Mouse (Mus musculus) spleen, embryonic (tissue): ENCODE results near the gene Creb3l1.

ENCODE experiments used
- CTCF ChIA-PET: fragments of 350-600 bp; sonication (Branson Sonifier 250); formaldehyde crosslinking; loops from one replicate; lab custom pipeline; 2022; lab: Charles Lee

Gene Creb3l1

DNA sequence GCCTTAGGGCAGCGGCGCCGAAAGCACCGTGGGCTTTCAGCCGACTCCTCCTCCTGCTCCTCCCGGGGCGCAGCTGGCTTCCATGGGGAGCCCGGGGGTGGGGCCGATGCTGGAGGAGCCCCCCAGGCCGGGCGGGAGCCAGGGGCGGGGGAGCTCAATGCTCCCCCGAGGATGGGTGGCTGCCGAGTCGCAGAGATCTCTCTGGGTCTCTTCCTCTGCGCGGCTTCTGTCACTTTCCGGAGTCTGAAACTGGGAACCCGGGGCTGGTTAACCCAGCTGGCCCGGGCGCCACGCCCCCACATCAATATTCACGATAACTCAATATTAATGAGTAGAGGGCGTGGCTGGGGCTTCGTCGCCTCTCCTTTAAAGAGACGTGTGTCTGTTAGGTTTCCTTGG is at the start of gene Creb3l1:
Creb3l1 (minus strand) TSS at position 229 of the 399 bp plus-strand sequence.
- CTCF ChIA-PET, result interaction anchor here (0.6 kb wide), 1 partner anchor 1262 kb away, joined by 3 read pairs; no protein-coding TSS in a partner anchor

GRCm38 (mm10) chr2:92071143-92071542 is 46.8 kb upstream of the Creb3l1 start:
- CTCF ChIA-PET, result interaction anchor here (0.7 kb wide), 1 partner anchor 69 kb away, joined by 4 read pairs; no protein-coding TSS in a partner anchor

DNA sequence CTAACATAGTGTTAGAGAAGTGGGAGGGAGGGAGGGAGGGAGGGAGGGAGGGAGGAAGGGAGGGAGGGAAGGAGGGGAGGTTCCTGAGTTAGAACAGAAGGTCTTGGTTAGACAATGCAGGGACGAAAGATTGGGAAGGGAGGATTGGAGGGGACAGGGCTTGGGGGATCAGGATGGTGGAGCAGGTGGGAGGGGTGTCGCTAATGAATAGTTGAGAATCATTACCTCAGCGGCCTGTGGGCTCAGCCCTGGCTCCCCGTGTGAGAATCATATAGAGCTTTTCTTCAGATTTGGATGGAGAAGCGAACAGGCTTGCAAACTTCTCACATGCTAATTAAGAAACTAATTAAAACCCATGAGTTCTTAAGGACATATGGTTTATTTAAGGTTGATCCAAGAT is 45.3 kb upstream of the Creb3l1 start:
- CTCF ChIA-PET, result no interaction called here

GRCm38 (mm10) chr2:92067600-92067999 is 43.3 kb upstream of the Creb3l1 start:
- CTCF ChIA-PET, result no interaction called here

DNA sequence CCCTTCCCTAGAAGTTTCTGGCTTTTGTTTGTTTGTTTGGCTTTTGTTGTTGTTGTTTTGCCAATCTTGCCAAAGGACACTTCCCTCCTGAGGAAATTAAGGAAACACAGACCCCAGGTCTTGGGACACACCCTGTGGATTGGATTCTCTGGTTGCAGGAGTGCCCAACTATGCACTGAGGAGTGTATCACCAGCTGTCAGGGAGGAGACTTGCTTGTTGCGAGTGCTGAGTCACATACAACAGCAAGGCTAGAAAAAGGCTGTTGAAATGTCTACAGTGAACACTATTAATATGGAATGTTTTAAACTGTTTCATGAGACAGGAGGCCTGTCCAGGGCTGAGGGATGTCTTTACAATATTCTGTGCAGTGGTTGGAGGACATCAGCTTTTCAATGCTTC is 42.6 kb upstream of the Creb3l1 start:
- CTCF ChIA-PET, result interaction anchor here (0.6 kb wide), 1 partner anchor 371 kb away, joined by 18 read pairs; no protein-coding TSS in a partner anchor

DNA sequence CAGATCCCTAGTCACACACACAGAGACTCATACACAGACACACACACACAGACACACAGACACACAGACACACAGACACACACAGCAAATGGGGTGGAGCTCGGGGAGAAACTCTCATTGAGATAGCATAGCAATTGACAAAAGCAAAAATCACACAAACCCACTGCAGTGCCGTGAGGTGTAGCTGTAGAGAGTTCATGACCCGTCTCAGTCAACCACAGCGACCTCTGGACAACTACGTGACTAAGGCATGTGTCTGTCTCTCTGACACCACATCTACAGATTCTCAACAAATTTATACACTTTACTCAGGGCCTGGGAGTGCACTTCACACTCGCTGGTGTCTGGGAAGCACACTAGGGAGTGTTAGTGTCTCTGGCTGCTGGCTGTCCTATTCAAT is 41.6 kb upstream of the Creb3l1 start:
- CTCF ChIA-PET, result interaction anchor here (0.9 kb wide), 1 partner anchor 9 kb away, joined by 3 read pairs; no protein-coding TSS in a partner anchor

DNA sequence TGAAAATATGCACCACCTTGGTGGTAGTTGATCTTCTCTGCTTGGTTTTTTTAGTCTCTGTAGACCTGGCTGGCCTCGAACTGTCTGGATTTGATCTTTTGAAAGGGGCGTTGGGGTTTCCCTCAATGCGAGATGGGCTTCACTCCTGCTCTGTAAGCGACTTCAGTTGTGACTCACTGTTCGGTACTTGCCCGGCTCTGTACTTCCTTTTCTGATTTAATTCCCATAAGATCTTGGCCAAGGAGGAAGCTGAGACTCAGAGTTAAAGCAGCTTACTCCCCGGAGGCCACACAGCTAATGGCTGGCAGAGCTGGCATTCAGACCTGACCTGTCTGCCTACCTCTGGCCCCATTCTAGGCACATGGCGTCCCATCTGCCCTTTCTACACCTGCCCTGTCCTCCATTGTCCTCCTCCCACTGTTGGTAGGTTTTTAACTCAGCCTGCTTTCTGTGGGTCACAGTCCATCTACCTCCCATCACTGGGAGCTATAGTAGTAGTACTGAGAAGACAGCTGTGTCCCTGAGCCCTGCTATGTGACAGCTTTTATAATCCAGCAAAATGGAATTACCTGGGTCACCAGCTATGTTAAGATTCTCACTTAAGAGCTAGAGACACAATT is 41.1 kb upstream of the Creb3l1 start:
- CTCF ChIA-PET, result interaction anchor here (0.9 kb wide), 1 partner anchor 9 kb away, joined by 3 read pairs; no protein-coding TSS in a partner anchor

- CTCF ChIA-PET, result no interaction called here
These were observed 38.8 kb upstream of the Creb3l1 start for GRCm38 (mm10) chr2:92063106-92063505.

DNA sequence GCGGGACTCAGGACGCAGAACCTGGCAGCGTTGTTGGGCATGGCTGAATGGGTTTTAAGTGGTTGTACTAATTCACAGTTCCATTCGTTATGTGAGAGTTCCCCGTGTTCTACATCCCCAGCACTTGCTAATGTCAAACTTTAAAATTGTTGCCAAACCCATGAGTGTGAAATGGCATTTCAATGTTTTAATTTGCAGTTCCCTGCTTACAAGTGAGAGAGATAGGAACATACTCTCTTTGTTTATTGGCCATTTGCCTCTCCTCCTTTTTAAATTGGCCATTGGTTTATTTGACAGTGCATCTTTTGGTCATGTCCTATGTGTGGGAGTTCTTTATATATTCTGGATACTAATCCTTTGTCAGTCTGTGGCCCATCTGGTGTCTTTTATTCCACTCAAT is 37.0 kb upstream of the Creb3l1 start:
- CTCF ChIA-PET, result no interaction called here

GRCm38 (mm10) chr2:92060291-92060690 is 36.0 kb upstream of the Creb3l1 start:
- CTCF ChIA-PET, result interaction anchor here (0.6 kb wide), 1 partner anchor 13 kb away, joined by 3 read pairs; no protein-coding TSS in a partner anchor

- CTCF ChIA-PET, result interaction anchor here (0.6 kb wide), 1 partner anchor 14 kb away, joined by 3 read pairs; no protein-coding TSS in a partner anchor
These were observed 35.3 kb upstream of the Creb3l1 start for GRCm38 (mm10) chr2:92059481-92060220.

DNA sequence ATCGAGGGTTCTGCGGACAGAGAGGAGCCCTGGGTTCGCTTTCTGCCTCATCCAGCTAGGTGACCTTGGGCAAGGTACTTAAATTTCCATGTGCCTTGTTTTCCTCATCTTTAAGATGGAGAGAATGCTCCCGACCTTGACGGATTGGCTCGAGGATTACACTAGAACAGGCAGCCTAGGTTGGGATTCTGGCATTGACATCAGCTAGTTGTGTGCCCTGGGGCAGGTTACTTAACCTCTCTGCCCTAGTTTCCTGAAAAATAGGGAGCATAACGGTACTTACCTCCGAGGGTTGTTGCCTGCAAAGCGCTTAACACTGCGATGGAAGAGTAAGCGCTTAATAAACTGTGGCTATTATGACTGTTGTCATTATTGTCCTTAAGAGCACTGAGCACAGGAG is 34.6 kb upstream of the Creb3l1 start:
- CTCF ChIA-PET, result interaction anchor here (1.1 to 1.6 kb wide), 2 partner anchors 72 to 94 kb away, joined by 3 to 6 read pairs; no protein-coding TSS in a partner anchor

DNA sequence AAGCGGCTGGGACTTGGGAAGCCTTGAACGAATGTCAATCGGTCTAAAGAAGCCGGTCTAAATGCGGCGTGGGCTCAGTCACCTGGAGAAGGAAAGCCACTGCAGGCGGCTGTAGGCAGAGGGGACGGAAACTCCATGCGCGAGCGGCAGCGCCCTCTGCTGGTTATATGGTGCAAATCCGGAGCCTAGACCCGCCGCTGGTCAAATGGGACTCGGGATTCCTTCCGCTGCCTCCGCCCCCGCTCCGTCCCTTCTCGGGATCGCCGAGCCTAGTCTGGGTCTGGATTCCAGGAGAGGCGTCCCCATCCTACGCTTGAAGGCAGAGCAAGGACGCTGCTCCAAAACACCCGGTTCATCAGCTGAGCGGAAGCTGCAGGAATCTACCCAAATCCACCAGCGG is 34.2 kb upstream of the Creb3l1 start:
- CTCF ChIA-PET, result interaction anchor here (0.6 to 1.6 kb wide), 3 partner anchors 71 to 93 kb away, joined by 3 to 6 read pairs (median 3); no protein-coding TSS in a partner anchor

DNA sequence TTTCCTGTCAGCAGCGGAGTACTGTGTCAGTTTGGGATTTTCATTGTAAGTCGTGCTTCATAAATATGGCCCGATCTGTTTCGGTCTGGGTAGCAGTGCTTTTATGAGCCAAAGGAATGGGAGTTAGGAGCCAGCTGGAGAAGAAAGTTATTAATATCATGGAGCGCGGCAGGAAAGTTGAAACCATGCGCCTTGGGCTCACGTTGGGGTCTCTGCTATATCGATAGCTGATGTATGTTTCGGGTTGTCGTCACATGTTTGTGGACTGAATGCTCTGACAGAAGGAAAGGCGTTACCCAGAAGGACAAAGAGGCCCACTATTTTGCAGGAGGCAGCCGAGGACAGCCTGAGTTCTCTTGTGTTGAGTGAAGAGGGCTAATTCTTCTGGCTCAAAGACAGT is 32.5 kb upstream of the Creb3l1 start:
- CTCF ChIA-PET, result interaction anchor here (0.5 to 1.0 kb wide), 3 partner anchors 9 to 95 kb away, joined by 3 to 15 read pairs (median 3); no protein-coding TSS in a partner anchor

GRCm38 (mm10) chr2:92055831-92056236 is 31.5 kb upstream of the Creb3l1 start:
- CTCF ChIA-PET, result interaction anchor here (1.0 kb wide), 1 partner anchor 72 kb away, joined by 15 read pairs; no protein-coding TSS in a partner anchor

- CTCF ChIA-PET, result no interaction called here
These were observed 31.0 kb upstream of the Creb3l1 start for GRCm38 (mm10) chr2:92055101-92055813.

GRCm38 (mm10) chr2:92052754-92053153 is 28.5 kb upstream of the Creb3l1 start:
- CTCF ChIA-PET, result interaction anchor here (0.6 kb wide), 1 partner anchor 314 kb away, joined by 4 read pairs; no protein-coding TSS in a partner anchor

DNA sequence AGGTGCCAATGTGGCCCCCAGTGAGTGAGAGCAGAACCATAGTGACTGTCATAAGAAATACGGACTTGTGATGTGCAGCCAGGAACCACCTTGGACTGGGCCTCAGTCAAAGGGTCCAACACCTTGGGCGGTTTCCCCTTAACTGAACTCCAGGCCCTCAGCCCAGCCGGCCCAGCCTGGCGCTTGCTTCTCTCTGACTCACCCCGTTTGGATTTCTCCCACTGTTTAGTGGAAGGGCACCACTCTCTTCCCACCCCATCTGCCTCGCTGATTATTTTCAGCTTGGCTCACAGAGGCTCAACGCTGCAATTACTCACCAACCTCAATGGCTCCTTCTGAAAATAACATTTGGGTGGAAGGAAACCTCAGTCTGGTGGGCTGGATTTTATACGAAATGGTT is 27.9 kb upstream of the Creb3l1 start:
- CTCF ChIA-PET, result no interaction called here

- CTCF ChIA-PET, result no interaction called here
These were observed 23.9 kb upstream of the Creb3l1 start for GRCm38 (mm10) chr2:92048034-92048690.

GRCm38 (mm10) chr2:92047601-92048000 is 23.3 kb upstream of the Creb3l1 start:
- CTCF ChIA-PET, result no interaction called here

DNA sequence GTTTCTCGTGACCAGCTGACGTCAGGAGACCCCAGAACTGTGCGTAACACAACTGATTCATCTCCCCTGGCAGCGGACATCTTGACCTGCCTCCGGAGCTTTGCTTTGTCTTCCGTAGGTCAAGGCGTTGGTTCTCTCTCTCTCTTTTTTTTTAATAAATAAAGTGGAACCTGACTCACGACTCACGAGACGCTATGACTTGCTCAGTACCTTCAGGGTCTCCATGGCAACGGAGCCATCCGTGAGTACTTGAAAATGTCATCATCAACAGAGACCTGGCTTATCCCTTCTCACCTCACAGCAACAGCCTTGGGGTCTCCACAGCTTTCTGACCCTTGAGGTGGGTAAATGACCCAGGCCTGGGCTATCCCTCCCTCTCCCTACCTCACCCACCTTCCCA is 19.0 kb upstream of the Creb3l1 start:
- CTCF ChIA-PET, result no interaction called here
